22 mouse cellular contexts compared by ENCODE assay signal in genomic region chr9:20790345-20790744, GRCm38 (mm10). TPM values are rescaled to one million over a fixed set of nuclear protein-coding genes. Genes with fewer than 3 reads are reported as not detected.
A peak's percentile ranks its signal among the peaks of the same experiment; 100 is the strongest.
DNase-seq lines count a peak whose midpoint lies in the region; ATAC-seq and TF ChIP-seq lines count a peak whose summit lies in the region.
"Had no signal": no experiment of that assay in that cellular context is flagged by ENCODE, and none has a peak within 500 bp of the region (broad histone marks: within the 10 kb centered on the region; RNA-seq: fewer than 3 reads in every experiment).

No protein-coding gene starts in this region.

- no peak overlapping the region for H3K27ac ChIP-seq in kidney, embryonic 14.5 days (ENCODE audit: low read depth, low read length)
- no peak overlapping the region for H3K27ac ChIP-seq in embryonic facial prominence, embryonic 11.5 days (replicated peaks; ENCODE audit: low read depth, low read length)
- peak overlapping the region; percentile 9; the same call in 1 of the 2 replicates for H3K27ac ChIP-seq in limb, embryonic 14.5 days (replicated peaks; ENCODE audit: low read depth, low read length)
- no peak overlapping the region for H3K27ac ChIP-seq in heart, embryonic 12.5 days (ENCODE audit: poor library complexity, severe bottlenecking)
- H3K27ac ChIP-seq: forebrain, embryonic 13.5 days; heart, embryonic 13.5 days; liver, embryonic 13.5 days; midbrain, embryonic 13.5 days; neural tube, embryonic 15.5 days had no signal

- no peak overlapping the region for H3K9ac ChIP-seq in kidney, embryonic 14.5 days (ENCODE audit: low read depth, low read length)
- H3K9ac ChIP-seq in embryonic facial prominence, embryonic 11.5 days (replicated peaks; ENCODE audit: low read length), result no peak overlapping the region
- H3K9ac ChIP-seq in limb, embryonic 14.5 days (ENCODE audit: low read depth, low read length, severe bottlenecking), result no peak overlapping the region
- no peak overlapping the region for H3K9ac ChIP-seq in heart, embryonic 12.5 days
- H3K9ac ChIP-seq: forebrain, embryonic 13.5 days; heart, embryonic 13.5 days; liver, embryonic 13.5 days; midbrain, embryonic 13.5 days; neural tube, embryonic 15.5 days had no signal

- WGBS in kidney, embryonic 14.5 days, result 62% methylated on average over 3 of the region's 3 CpGs
- WGBS in embryonic facial prominence, embryonic 11.5 days, result 32% methylated on average over 3 of the region's 3 CpGs
- 53% methylated on average over 3 of the region's 3 CpGs for WGBS in limb, embryonic 14.5 days
- WGBS in heart, embryonic 12.5 days, result 68% methylated on average over 3 of the region's 3 CpGs

- no peak for DNase-seq in kidney, postnatal 25 days
- peak; percentile 14 for DNase-seq in NIH3T3 (ENCODE audit: low read depth)
- DNase-seq in embryonic facial prominence, embryonic 11.5 days (ENCODE audit: low spot score), result peak; percentile 72
- DNase-seq in limb, embryonic 14.5 days (ENCODE audit: low spot score), result peak; percentile 44
- DNase-seq in heart, postnatal 4 days, result no peak
- DNase-seq in left cerebral cortex, adult 11 months (ENCODE audit: low spot score), result no peak
- DNase-seq: cerebellum, postnatal 10 days; heart, postnatal 36 days; liver, embryonic 13.5 days had no signal

- H3K4me2 ChIP-seq in kidney, embryonic 14.5 days (replicated peaks; ENCODE audit: low read depth, low read length), result no peak overlapping the region
- no peak overlapping the region for H3K4me2 ChIP-seq in embryonic facial prominence, embryonic 11.5 days (ENCODE audit: low read depth, low read length)
- no peak overlapping the region for H3K4me2 ChIP-seq in limb, embryonic 14.5 days (replicated peaks; ENCODE audit: low read depth, low read length, severe bottlenecking)
- no peak overlapping the region for H3K4me2 ChIP-seq in heart, embryonic 12.5 days
- H3K4me2 ChIP-seq: forebrain, embryonic 13.5 days; heart, embryonic 13.5 days; liver, embryonic 13.5 days; midbrain, embryonic 13.5 days; neural tube, embryonic 15.5 days had no signal

- TF ChIP-seq POLR2A in limb, embryonic 14.5 days (IDR thresholded peaks at IDR 0.05; ENCODE audit: borderline replicate concordance, extremely low read depth, insufficient read depth, insufficient read length), result no peak

- H3K36me3 ChIP-seq in kidney, embryonic 14.5 days (ENCODE audit: control insufficient read depth, insufficient read depth, low read length), result no peaks in the 10 kb centered on the region
- H3K36me3 ChIP-seq in embryonic facial prominence, embryonic 11.5 days (replicated peaks; ENCODE audit: control insufficient read depth, insufficient read depth, low read depth, low read length), result no peaks in the 10 kb centered on the region
- H3K36me3 ChIP-seq in limb, embryonic 14.5 days (ENCODE audit: control insufficient read depth, insufficient read depth, low read length), result no peaks in the 10 kb centered on the region
- H3K36me3 ChIP-seq in heart, embryonic 12.5 days, result no peaks in the 10 kb centered on the region
- H3K36me3 ChIP-seq: heart, embryonic 13.5 days; liver, embryonic 13.5 days; midbrain, embryonic 13.5 days; neural tube, embryonic 15.5 days had no signal

- H3K9me3 ChIP-seq in kidney, embryonic 14.5 days (ENCODE audit: control insufficient read depth, low read length), result no peaks in the 10 kb centered on the region
- no peaks in the 10 kb centered on the region for H3K9me3 ChIP-seq in embryonic facial prominence, embryonic 11.5 days (replicated peaks; ENCODE audit: control insufficient read depth, low read length)
- no peaks in the 10 kb centered on the region for H3K9me3 ChIP-seq in limb, embryonic 14.5 days (ENCODE audit: control insufficient read depth, low read length)
- H3K9me3 ChIP-seq in heart, embryonic 12.5 days (replicated peaks), result peaks cover 5% of the 10 kb centered on the region; the same call in 1 of the 2 replicates
- H3K9me3 ChIP-seq: forebrain, embryonic 13.5 days; heart, embryonic 13.5 days; liver, embryonic 13.5 days; midbrain, embryonic 13.5 days; neural tube, embryonic 15.5 days had no signal

- H3K4me1 ChIP-seq in kidney, embryonic 14.5 days (ENCODE audit: control insufficient read depth, insufficient read depth, low read length), result peaks cover 10% of the 10 kb centered on the region; the same call in 1 of the 2 replicates
- H3K4me1 ChIP-seq in embryonic facial prominence, embryonic 11.5 days (ENCODE audit: control insufficient read depth, insufficient read depth, low read length), result no peaks in the 10 kb centered on the region
- H3K4me1 ChIP-seq in limb, embryonic 14.5 days (ENCODE audit: control insufficient read depth, insufficient read depth, low read length), result peaks cover 4% of the 10 kb centered on the region; the same call in 1 of the 2 replicates
- H3K4me1 ChIP-seq in heart, embryonic 12.5 days (replicated peaks), result peaks cover 8% of the 10 kb centered on the region

- H3K4me3 ChIP-seq in kidney, embryonic 14.5 days (ENCODE audit: low read length), result no peak overlapping the region
- no peak overlapping the region for H3K4me3 ChIP-seq in embryonic facial prominence, embryonic 11.5 days (ENCODE audit: low read depth, low read length)
- H3K4me3 ChIP-seq in limb, embryonic 14.5 days (replicated peaks; ENCODE audit: low read length), result no peak overlapping the region
- H3K4me3 ChIP-seq in heart, embryonic 12.5 days, result no peak overlapping the region
- H3K4me3 ChIP-seq: forebrain, embryonic 13.5 days; heart, embryonic 13.5 days; liver, embryonic 13.5 days; midbrain, embryonic 13.5 days; myocyte; neural tube, embryonic 15.5 days had no signal

- ATAC-seq in kidney, embryonic 14.5 days (ENCODE audit: low FRiP score, low TSS enrichment), result peak; percentile 48; the same call in 1 of the 2 replicates
- ATAC-seq in embryonic facial prominence, embryonic 11.5 days (replicated peaks; ENCODE audit: insufficient number of reproducible peaks, low FRiP score, low TSS enrichment, low read depth), result peak; percentile 74; the same call in 1 of the 2 replicates
- ATAC-seq in limb, embryonic 14.5 days (ENCODE audit: low FRiP score, low read depth), result no peak
- ATAC-seq in heart, embryonic 12.5 days (ENCODE audit: insufficient number of reproducible peaks, low FRiP score), result no peak
- ATAC-seq: forebrain, embryonic 13.5 days; midbrain, embryonic 13.5 days had no signal

- no peaks in the 10 kb centered on the region for H3K27me3 ChIP-seq in kidney, embryonic 14.5 days (ENCODE audit: control insufficient read depth, insufficient read depth, low read length)
- H3K27me3 ChIP-seq in embryonic facial prominence, embryonic 11.5 days (ENCODE audit: control insufficient read depth, insufficient read depth, low read length), result no peaks in the 10 kb centered on the region
- H3K27me3 ChIP-seq in limb, embryonic 14.5 days (ENCODE audit: control insufficient read depth, insufficient read depth, low read length), result no peaks in the 10 kb centered on the region
- 0 out of 2 replicates have a peak, but pooled peaks cover 4% of the 10 kb centered on the region for H3K27me3 ChIP-seq in heart, embryonic 12.5 days (replicated peaks)
- H3K27me3 ChIP-seq: forebrain, embryonic 13.5 days; heart, embryonic 13.5 days; midbrain, embryonic 13.5 days; neural tube, embryonic 15.5 days had no signal

RNA-seq across cellular contexts. Expression of gene Col5a3, which starts 24.5 kb away (rescaled TPM):
- 0.73 and 0.77 TPM in 2 replicates for polyA plus RNA-seq in kidney, embryonic 14.5 days (2014; fragmentation: Nextera tagmentation; extraction: Ambion mirVana)
- polyA plus RNA-seq in embryonic facial prominence, embryonic 11.5 days (2014; fragmentation: Nextera tagmentation; extraction: Ambion mirVana), result 0.14 and 0.21 TPM in 2 replicates
- polyA plus RNA-seq in limb, embryonic 14.5 days (2012; rRNA removed), result 5.5 and 6.7 TPM in 2 replicates
- polyA plus RNA-seq in limb, embryonic 14.5 days (2014; fragmentation: Nextera tagmentation; extraction: Ambion mirVana), result 3.2 and 4.5 TPM in 2 replicates
- total RNA-seq in heart, postnatal 4 days (2021), result 10 to 100 TPM; 12.1 to 13.3 TPM
- polyA plus RNA-seq in heart, embryonic 12.5 days (2016; fragmentation: Nextera tagmentation; extraction: Ambion mirVana), result 0.05 and 0.06 TPM in 2 replicates

RNA-seq across cellular contexts. Expression of gene Rdh8, which starts 28.0 kb away (rescaled TPM):
- polyA plus RNA-seq in kidney, embryonic 14.5 days (2014; fragmentation: Nextera tagmentation; extraction: Ambion mirVana), result not detected in 2 replicates
- polyA plus RNA-seq in embryonic facial prominence, embryonic 11.5 days (2014; fragmentation: Nextera tagmentation; extraction: Ambion mirVana), result not detected in 2 replicates
- not detected in 2 replicates for polyA plus RNA-seq in limb, embryonic 14.5 days (2012; rRNA removed)
- polyA plus RNA-seq in limb, embryonic 14.5 days (2014; fragmentation: Nextera tagmentation; extraction: Ambion mirVana), result not detected in 2 replicates
- not detected for total RNA-seq in heart, postnatal 4 days (2021)
- not detected in 2 replicates for polyA plus RNA-seq in heart, embryonic 12.5 days (2016; fragmentation: Nextera tagmentation; extraction: Ambion mirVana)
- total RNA-seq: adrenal gland, postnatal 4 days; heart, postnatal 36 days had no signal
- polyA plus RNA-seq: forebrain, embryonic 13.5 days; gonadal fat pad, adult 2 months; heart, embryonic 13.5 days; liver, embryonic 13.5 days; lung, embryonic 16.5 days; midbrain, embryonic 13.5 days; myocyte; neural tube, embryonic 15.5 days; spleen, adult 2 months; stomach, embryonic 16.5 days; thymus, postnatal 0 days had no signal

RNA-seq across cellular contexts. Expression of gene Olfm2, which starts 44.2 kb away (rescaled TPM):
- 4.1 and 5.1 TPM in 2 replicates for polyA plus RNA-seq in kidney, embryonic 14.5 days (2014; fragmentation: Nextera tagmentation; extraction: Ambion mirVana)
- 11.0 and 13.9 TPM in 2 replicates for polyA plus RNA-seq in embryonic facial prominence, embryonic 11.5 days (2014; fragmentation: Nextera tagmentation; extraction: Ambion mirVana)
- polyA plus RNA-seq in limb, embryonic 14.5 days (2012; rRNA removed), result 6.9 and 8.8 TPM in 2 replicates
- polyA plus RNA-seq in limb, embryonic 14.5 days (2014; fragmentation: Nextera tagmentation; extraction: Ambion mirVana), result 4.8 and 6.5 TPM in 2 replicates
- under 1 TPM; 0.36 to 0.43 TPM for total RNA-seq in heart, postnatal 4 days (2021)
- polyA plus RNA-seq in heart, embryonic 12.5 days (2016; fragmentation: Nextera tagmentation; extraction: Ambion mirVana), result 0.87 and 1.1 TPM in 2 replicates

Comparison
In these comparisons a context has a peak if more than half of its experiments do, and no peak if none do; other contexts are left out.
1. ATAC-seq: peak in kidney, embryonic 14.5 days (single experiment) and embryonic facial prominence, embryonic 11.5 days (single experiment); none in limb, embryonic 14.5 days (single experiment) and heart, embryonic 12.5 days (single experiment).
2. DNase-seq: peak in NIH3T3 (single experiment), embryonic facial prominence, embryonic 11.5 days (single experiment) and limb, embryonic 14.5 days (single experiment); none in kidney, postnatal 25 days (0 of 2), heart, postnatal 4 days (single experiment) and left cerebral cortex, adult 11 months (single experiment).